Mouse (Mus musculus): ENCODE results near the gene Ptpre. TPM values are rescaled to one million over a fixed set of nuclear protein-coding genes. Genes with fewer than 3 reads are reported as not detected.

Ptpre gene
- total and polyA plus RNA-seq, 2 experiments from 2014 or later: 2.0 to 4.0 TPM

- H3K36me3 ChIP-seq (replicated peaks; ENCODE audit: control insufficient read depth, insufficient read depth, low read length): peaks cover 86% of the 10 kb centered on the region
- no peak overlapping the region for H3K4me3 ChIP-seq (ENCODE audit: low read depth, low read length)
- no peak overlapping the region for H3K27ac ChIP-seq (ENCODE audit: low read depth)
- H3K9ac ChIP-seq (replicated peaks; ENCODE audit: low read depth, low read length): no peak overlapping the region
- 90% methylated on average over 9 of the region's 9 CpGs for WGBS
- ATAC-seq (ENCODE audit: insufficient read depth, low read depth): no peak
- H3K4me2 ChIP-seq (ENCODE audit: low read depth, low read length): no peak overlapping the region
- no peaks in the 10 kb centered on the region for H3K9me3 ChIP-seq (replicated peaks; ENCODE audit: control insufficient read depth, low read length)
- DNase-seq (ENCODE audit: low spot score): no peak
- TF ChIP-seq CTCF (IDR thresholded peaks at IDR 0.05; ENCODE audit: low read depth) (no peak), EP300 (IDR thresholded peaks at IDR 0.05; ENCODE audit: low read depth) (no peak)
- H3K4me1 ChIP-seq (ENCODE audit: control insufficient read depth, insufficient read depth): 0 out of 2 replicates have a peak, but pooled peaks cover 5% of the 10 kb centered on the region
- H3K27me3 ChIP-seq (ENCODE audit: control insufficient read depth, insufficient read depth, low read length): no peaks in the 10 kb centered on the region
Measured at GRCm38 (mm10) chr7:135703600-135704148, 166.4 kb downstream of the Ptpre start.

DNA sequence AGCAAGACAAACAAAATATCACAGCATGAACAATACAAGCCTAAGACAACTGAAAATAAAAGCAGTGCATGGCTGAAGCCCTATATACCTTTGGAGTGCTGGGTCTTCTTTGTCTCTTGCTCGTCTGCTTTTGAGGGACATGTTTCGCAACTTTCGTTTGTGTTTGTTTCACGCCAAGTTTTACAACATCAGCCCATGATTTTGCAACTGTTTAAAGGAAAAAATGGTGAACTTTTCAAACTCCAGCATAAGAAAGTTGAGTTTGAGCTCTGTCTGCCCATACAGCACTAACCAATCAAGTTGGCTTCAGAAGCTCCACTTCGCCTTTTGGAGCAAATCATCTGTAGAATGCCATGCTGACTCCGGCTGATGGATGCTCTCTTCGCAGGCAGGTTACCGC lies 167.0 kb downstream of the Ptpre start:
- H3K9ac ChIP-seq (replicated peaks; ENCODE audit: low read depth, low read length): no peak overlapping the region
- no peak overlapping the region for H3K27ac ChIP-seq (ENCODE audit: low read depth)
- H3K4me2 ChIP-seq (ENCODE audit: low read depth, low read length): no peak overlapping the region
- TF ChIP-seq CTCF (IDR thresholded peaks at IDR 0.05; ENCODE audit: low read depth) (no peak), EP300 (IDR thresholded peaks at IDR 0.05; ENCODE audit: low read depth) (no peak)
- no peak overlapping the region for H3K4me3 ChIP-seq (ENCODE audit: low read depth, low read length)
- DNase-seq (ENCODE audit: low spot score) (no peak), ATAC-seq (ENCODE audit: insufficient read depth, low read depth) (no peak)
- no peaks in the 10 kb centered on the region for H3K4me1 ChIP-seq (ENCODE audit: control insufficient read depth, insufficient read depth)
- peaks cover 90% of the 10 kb centered on the region for H3K36me3 ChIP-seq (replicated peaks; ENCODE audit: control insufficient read depth, insufficient read depth, low read length)
- 96% methylated on average over 8 of the region's 8 CpGs for WGBS
- no peaks in the 10 kb centered on the region for H3K27me3 ChIP-seq (ENCODE audit: control insufficient read depth, insufficient read depth, low read length)
- no peaks in the 10 kb centered on the region for H3K9me3 ChIP-seq (replicated peaks; ENCODE audit: control insufficient read depth, low read length)

- H3K27me3 ChIP-seq (ENCODE audit: control insufficient read depth, insufficient read depth, low read length): no peaks in the 10 kb centered on the region
- WGBS: 86% methylated on average over 1 of the region's 1 CpGs
- no peak overlapping the region for H3K4me3 ChIP-seq (ENCODE audit: low read depth, low read length)
- H3K27ac ChIP-seq (ENCODE audit: low read depth): no peak overlapping the region
- H3K36me3 ChIP-seq (replicated peaks; ENCODE audit: control insufficient read depth, insufficient read depth, low read length): peaks cover 90% of the 10 kb centered on the region
- H3K4me1 ChIP-seq (ENCODE audit: control insufficient read depth, insufficient read depth): no peaks in the 10 kb centered on the region
- no peak for DNase-seq (ENCODE audit: low spot score)
- no peak overlapping the region for H3K9ac ChIP-seq (replicated peaks; ENCODE audit: low read depth, low read length)
- no peak for TF ChIP-seq EP300 (IDR thresholded peaks at IDR 0.05; ENCODE audit: low read depth)
- no peak for TF ChIP-seq CTCF (IDR thresholded peaks at IDR 0.05; ENCODE audit: low read depth)
- H3K9me3 ChIP-seq (replicated peaks; ENCODE audit: control insufficient read depth, low read length): no peaks in the 10 kb centered on the region
- no peak overlapping the region for H3K4me2 ChIP-seq (ENCODE audit: low read depth, low read length)
- no peak for ATAC-seq (ENCODE audit: insufficient read depth, low read depth)
Measured at GRCm38 (mm10) chr7:135705083-135705482, 167.8 kb downstream of the Ptpre start.

DNA sequence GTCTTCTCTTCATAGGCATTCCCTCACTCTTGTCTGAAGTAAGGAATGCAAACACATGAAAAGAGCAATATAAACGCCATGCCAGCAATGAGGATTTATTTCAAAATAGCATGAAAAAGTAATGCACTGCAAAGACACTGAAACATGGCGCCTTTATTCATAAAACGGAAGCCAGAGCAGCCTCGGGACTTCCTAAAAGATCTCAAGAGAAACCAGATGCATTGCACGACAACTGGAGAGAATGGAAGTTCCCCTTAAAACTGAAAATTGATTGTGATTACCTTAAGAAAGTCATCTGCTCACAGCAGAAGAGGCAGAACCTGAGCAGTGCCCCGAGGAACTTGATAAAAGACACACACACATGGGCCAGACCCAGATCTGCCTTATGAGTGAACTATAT lies 168.5 kb downstream of the Ptpre start:
- Histone ChIP-seq H3K4me2 (ENCODE audit: low read depth, low read length) (no peak overlapping the region), H3K27me3 (ENCODE audit: control insufficient read depth, insufficient read depth, low read length) (no peaks in the 10 kb centered on the region), H3K9ac (replicated peaks; ENCODE audit: low read depth, low read length) (no peak overlapping the region), H3K4me3 (ENCODE audit: low read depth, low read length) (no peak overlapping the region), H3K36me3 (replicated peaks; ENCODE audit: control insufficient read depth, insufficient read depth, low read length) (peaks cover 83% of the 10 kb centered on the region), H3K27ac (ENCODE audit: low read depth) (no peak overlapping the region), H3K9me3 (replicated peaks; ENCODE audit: control insufficient read depth, low read length) (no peaks in the 10 kb centered on the region), H3K4me1 (ENCODE audit: control insufficient read depth, insufficient read depth) (no peaks in the 10 kb centered on the region)
- TF ChIP-seq CTCF (IDR thresholded peaks at IDR 0.05; ENCODE audit: low read depth) (no peak), EP300 (IDR thresholded peaks at IDR 0.05; ENCODE audit: low read depth) (no peak)
- DNase-seq (ENCODE audit: low spot score): no peak
- 93% methylated on average over 6 of the region's 6 CpGs for WGBS
- ATAC-seq (ENCODE audit: insufficient read depth, low read depth): no peak

DNA sequence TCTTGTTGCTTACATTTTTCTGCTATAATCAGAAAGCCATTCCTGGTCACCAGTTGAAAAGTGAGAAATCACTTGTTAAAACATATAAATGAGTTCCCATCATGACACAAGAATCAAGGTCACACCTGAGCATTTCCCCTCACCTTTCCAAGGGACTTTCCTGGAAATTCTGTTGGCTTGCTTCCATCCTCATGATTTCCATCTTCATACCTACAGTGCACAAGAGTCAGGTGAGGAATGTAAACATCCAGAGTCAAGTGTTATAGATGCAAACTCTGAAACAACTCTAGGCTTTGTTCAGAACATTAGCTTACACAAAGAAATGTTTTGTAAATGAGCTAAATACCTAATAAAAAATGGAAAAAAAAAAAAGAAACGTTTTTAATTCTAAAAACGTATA lies 173.4 kb downstream of the Ptpre start:
- DNase-seq (ENCODE audit: low spot score) (no peak), ATAC-seq (ENCODE audit: insufficient read depth, low read depth) (no peak)
- H3K4me2 ChIP-seq (ENCODE audit: low read depth, low read length): no peak overlapping the region
- no peaks in the 10 kb centered on the region for H3K9me3 ChIP-seq (replicated peaks; ENCODE audit: control insufficient read depth, low read length)
- peaks cover 37% of the 10 kb centered on the region for H3K36me3 ChIP-seq (replicated peaks; ENCODE audit: control insufficient read depth, insufficient read depth, low read length)
- H3K9ac ChIP-seq (replicated peaks; ENCODE audit: low read depth, low read length): no peak overlapping the region
- H3K27me3 ChIP-seq (ENCODE audit: control insufficient read depth, insufficient read depth, low read length): no peaks in the 10 kb centered on the region
- TF ChIP-seq CTCF (IDR thresholded peaks at IDR 0.05; ENCODE audit: low read depth) (no peak), EP300 (IDR thresholded peaks at IDR 0.05; ENCODE audit: low read depth) (no peak)
- 72% methylated on average over 2 of the region's 2 CpGs for WGBS
- H3K4me3 ChIP-seq (ENCODE audit: low read depth, low read length): no peak overlapping the region
- no peak overlapping the region for H3K27ac ChIP-seq (ENCODE audit: low read depth)
- H3K4me1 ChIP-seq (ENCODE audit: control insufficient read depth, insufficient read depth): peaks cover 5% of the 10 kb centered on the region; the same call in 1 of the 2 replicates

DNA sequence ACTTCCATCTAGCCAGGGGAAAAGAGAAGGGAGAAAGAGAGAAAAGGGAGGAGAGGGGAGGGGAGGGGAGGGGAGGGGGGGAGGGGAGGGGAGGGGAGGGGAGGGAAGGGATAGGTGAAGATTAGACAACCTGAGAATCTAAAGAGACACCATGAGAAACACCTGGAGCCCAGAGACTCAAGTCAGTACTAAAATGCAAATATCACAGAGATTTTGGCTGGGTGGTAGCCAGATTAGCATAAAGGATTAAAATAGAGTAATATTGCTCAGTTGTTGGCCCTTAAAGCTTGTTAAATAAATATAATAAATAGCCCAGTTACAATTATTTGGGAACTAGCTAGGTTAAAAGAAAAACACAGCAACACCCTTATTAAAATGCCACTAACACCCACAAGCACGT lies 175.3 kb downstream of the Ptpre start:
- DNase-seq (ENCODE audit: low spot score) (no peak), ATAC-seq (ENCODE audit: insufficient read depth, low read depth) (no peak)
- Histone ChIP-seq H3K27ac (ENCODE audit: low read depth) (no peak overlapping the region), H3K36me3 (replicated peaks; ENCODE audit: control insufficient read depth, insufficient read depth, low read length) (peaks cover 19% of the 10 kb centered on the region), H3K27me3 (ENCODE audit: control insufficient read depth, insufficient read depth, low read length) (no peaks in the 10 kb centered on the region), H3K4me2 (ENCODE audit: low read depth, low read length) (peak overlapping the region; percentile 66; the same call in 1 of the 2 replicates), H3K4me1 (ENCODE audit: control insufficient read depth, insufficient read depth) (peaks cover 5% of the 10 kb centered on the region; the same call in 1 of the 2 replicates), H3K9ac (replicated peaks; ENCODE audit: low read depth, low read length) (no peak overlapping the region), H3K4me3 (ENCODE audit: low read depth, low read length) (no peak overlapping the region), H3K9me3 (replicated peaks; ENCODE audit: control insufficient read depth, low read length) (no peaks in the 10 kb centered on the region)
- 71% methylated on average over 1 of the region's 1 CpGs for WGBS
- TF ChIP-seq EP300 (IDR thresholded peaks at IDR 0.05; ENCODE audit: low read depth): no peak
- no peak for TF ChIP-seq CTCF (IDR thresholded peaks at IDR 0.05; ENCODE audit: low read depth)

All from heart, postnatal 0 days (tissue).